Mouse (Mus musculus): ENCODE results near the gene Chsy1. TPM values are rescaled to one million over a fixed set of nuclear protein-coding genes. Genes with fewer than 3 reads are reported as not detected.

Gene Chsy1
- polyA plus RNA-seq, 1 experiment from 2014 or later: 34.4 TPM

- no peak overlapping the region for H3K27ac ChIP-seq (replicated peaks; ENCODE audit: low read depth, low read length)
- peaks cover 8% of the 10 kb centered on the region; the same call in 1 of the 2 replicates for H3K4me1 ChIP-seq (ENCODE audit: control insufficient read depth, insufficient read depth, low read length)
- H3K9me3 ChIP-seq (ENCODE audit: control insufficient read depth, low read length): no peaks in the 10 kb centered on the region
- 85% methylated on average over 7 of the region's 7 CpGs for WGBS
- no peak for DNase-seq (ENCODE audit: low spot score)
- no peak overlapping the region for H3K4me3 ChIP-seq (ENCODE audit: low read depth, low read length)
- no peaks in the 10 kb centered on the region for H3K27me3 ChIP-seq (replicated peaks; ENCODE audit: control insufficient read depth, insufficient read depth, low read length)
- H3K9ac ChIP-seq (ENCODE audit: low read depth, low read length): no peak overlapping the region
- H3K36me3 ChIP-seq (ENCODE audit: control insufficient read depth, insufficient read depth, low read length): peaks cover 82% of the 10 kb centered on the region
- no peak overlapping the region for H3K4me2 ChIP-seq (ENCODE audit: low read depth, low read length)
- no peak for ATAC-seq (ENCODE audit: low read depth)
Measured at GRCm38 (mm10) chr7:66084546-66084945, 24.8 kb upstream of the Chsy1 start.

- no peak for DNase-seq (ENCODE audit: low spot score)
- ATAC-seq (ENCODE audit: low read depth): no peak
- 84% methylated on average over 4 of the region's 4 CpGs for WGBS
Measured at GRCm38 (mm10) chr7:66087652-66088051, 21.7 kb upstream of the Chsy1 start.

GRCm38 (mm10) chr7:66088077-66088476 lies 21.2 kb upstream of the Chsy1 start:
- no peak for DNase-seq (ENCODE audit: low spot score)
- peaks cover 85% of the 10 kb centered on the region for H3K36me3 ChIP-seq (ENCODE audit: control insufficient read depth, insufficient read depth, low read length)

More at GRCm38 (mm10) chr7:66087652-66088051, 21.7 kb upstream of the Chsy1 start:
- H3K4me1 ChIP-seq (ENCODE audit: control insufficient read depth, insufficient read depth, low read length): no peaks in the 10 kb centered on the region
- H3K27ac ChIP-seq (replicated peaks; ENCODE audit: low read depth, low read length): no peak overlapping the region
- H3K4me3 ChIP-seq (ENCODE audit: low read depth, low read length): no peak overlapping the region
- peaks cover 89% of the 10 kb centered on the region for H3K36me3 ChIP-seq (ENCODE audit: control insufficient read depth, insufficient read depth, low read length)
- H3K27me3 ChIP-seq (replicated peaks; ENCODE audit: control insufficient read depth, insufficient read depth, low read length): no peaks in the 10 kb centered on the region
- H3K4me2 ChIP-seq (ENCODE audit: low read depth, low read length): no peak overlapping the region
- H3K9me3 ChIP-seq (ENCODE audit: control insufficient read depth, low read length): no peaks in the 10 kb centered on the region
- no peak overlapping the region for H3K9ac ChIP-seq (ENCODE audit: low read depth, low read length)

GRCm38 (mm10) chr7:66090676-66091190 lies 18.6 kb upstream of the Chsy1 start:
- peaks cover 59% of the 10 kb centered on the region for H3K36me3 ChIP-seq (ENCODE audit: control insufficient read depth, insufficient read depth, low read length)

More at GRCm38 (mm10) chr7:66088077-66088476, 21.2 kb upstream of the Chsy1 start:
- Histone ChIP-seq H3K9ac (ENCODE audit: low read depth, low read length) (no peak overlapping the region), H3K27me3 (replicated peaks; ENCODE audit: control insufficient read depth, insufficient read depth, low read length) (no peaks in the 10 kb centered on the region), H3K4me3 (ENCODE audit: low read depth, low read length) (no peak overlapping the region), H3K4me1 (ENCODE audit: control insufficient read depth, insufficient read depth, low read length) (no peaks in the 10 kb centered on the region), H3K9me3 (ENCODE audit: control insufficient read depth, low read length) (no peaks in the 10 kb centered on the region), H3K4me2 (ENCODE audit: low read depth, low read length) (no peak overlapping the region), H3K27ac (replicated peaks; ENCODE audit: low read depth, low read length) (no peak overlapping the region)
- WGBS: 100% methylated on average over 2 of the region's 2 CpGs
- ATAC-seq (ENCODE audit: low read depth): no peak

GRCm38 (mm10) chr7:66091553-66091952 lies 17.8 kb upstream of the Chsy1 start:
- Histone ChIP-seq H3K27me3 (replicated peaks; ENCODE audit: control insufficient read depth, insufficient read depth, low read length) (no peaks in the 10 kb centered on the region), H3K4me1 (ENCODE audit: control insufficient read depth, insufficient read depth, low read length) (no peaks in the 10 kb centered on the region), H3K27ac (replicated peaks; ENCODE audit: low read depth, low read length) (no peak overlapping the region), H3K9me3 (ENCODE audit: control insufficient read depth, low read length) (no peaks in the 10 kb centered on the region), H3K9ac (ENCODE audit: low read depth, low read length) (no peak overlapping the region), H3K4me2 (ENCODE audit: low read depth, low read length) (no peak overlapping the region), H3K36me3 (ENCODE audit: control insufficient read depth, insufficient read depth, low read length) (peaks cover 51% of the 10 kb centered on the region), H3K4me3 (ENCODE audit: low read depth, low read length) (no peak overlapping the region)
- DNase-seq (ENCODE audit: low spot score) (no peak), ATAC-seq (ENCODE audit: low read depth) (no peak)
- WGBS: 86% methylated on average over 7 of the region's 7 CpGs

More at GRCm38 (mm10) chr7:66090676-66091190, 18.6 kb upstream of the Chsy1 start:
- no peaks in the 10 kb centered on the region for H3K27me3 ChIP-seq (replicated peaks; ENCODE audit: control insufficient read depth, insufficient read depth, low read length)
- no peak overlapping the region for H3K4me3 ChIP-seq (ENCODE audit: low read depth, low read length)
- H3K4me2 ChIP-seq (ENCODE audit: low read depth, low read length): no peak overlapping the region
- WGBS: 78% methylated on average over 11 of the region's 11 CpGs
- DNase-seq (ENCODE audit: low spot score) (no peak), ATAC-seq (ENCODE audit: low read depth) (no peak)
- H3K27ac ChIP-seq (replicated peaks; ENCODE audit: low read depth, low read length): no peak overlapping the region
- no peaks in the 10 kb centered on the region for H3K4me1 ChIP-seq (ENCODE audit: control insufficient read depth, insufficient read depth, low read length)
- H3K9ac ChIP-seq (ENCODE audit: low read depth, low read length): no peak overlapping the region
- H3K9me3 ChIP-seq (ENCODE audit: control insufficient read depth, low read length): no peaks in the 10 kb centered on the region

GRCm38 (mm10) chr7:66092656-66093055 lies 16.7 kb upstream of the Chsy1 start:
- Histone ChIP-seq H3K4me2 (ENCODE audit: low read depth, low read length) (no peak overlapping the region), H3K9me3 (ENCODE audit: control insufficient read depth, low read length) (no peaks in the 10 kb centered on the region), H3K36me3 (ENCODE audit: control insufficient read depth, insufficient read depth, low read length) (peaks cover 40% of the 10 kb centered on the region), H3K4me3 (ENCODE audit: low read depth, low read length) (no peak overlapping the region), H3K27me3 (replicated peaks; ENCODE audit: control insufficient read depth, insufficient read depth, low read length) (no peaks in the 10 kb centered on the region), H3K4me1 (ENCODE audit: control insufficient read depth, insufficient read depth, low read length) (no peaks in the 10 kb centered on the region), H3K27ac (replicated peaks; ENCODE audit: low read depth, low read length) (no peak overlapping the region), H3K9ac (ENCODE audit: low read depth, low read length) (no peak overlapping the region)
- no peak for ATAC-seq (ENCODE audit: low read depth)
- no peak for DNase-seq (ENCODE audit: low spot score)
- 92% methylated on average over 8 of the region's 8 CpGs for WGBS

- Histone ChIP-seq H3K36me3 (ENCODE audit: control insufficient read depth, insufficient read depth, low read length) (peaks cover 25% of the 10 kb centered on the region), H3K4me2 (ENCODE audit: low read depth, low read length) (no peak overlapping the region), H3K27me3 (replicated peaks; ENCODE audit: control insufficient read depth, insufficient read depth, low read length) (no peaks in the 10 kb centered on the region), H3K27ac (replicated peaks; ENCODE audit: low read depth, low read length) (no peak overlapping the region), H3K9me3 (ENCODE audit: control insufficient read depth, low read length) (no peaks in the 10 kb centered on the region), H3K4me3 (ENCODE audit: low read depth, low read length) (no peak overlapping the region), H3K9ac (ENCODE audit: low read depth, low read length) (no peak overlapping the region), H3K4me1 (ENCODE audit: control insufficient read depth, insufficient read depth, low read length) (no peaks in the 10 kb centered on the region)
- no peak for ATAC-seq (ENCODE audit: low read depth)
- no peak for DNase-seq (ENCODE audit: low spot score)
- 84% methylated on average over 5 of the region's 5 CpGs for WGBS
Measured at GRCm38 (mm10) chr7:66094141-66094540, 15.2 kb upstream of the Chsy1 start.

- ATAC-seq (ENCODE audit: low read depth) (no peak), DNase-seq (ENCODE audit: low spot score) (no peak)
- Histone ChIP-seq H3K4me2 (ENCODE audit: low read depth, low read length) (no peak overlapping the region), H3K4me1 (ENCODE audit: control insufficient read depth, insufficient read depth, low read length) (peaks cover 3% of the 10 kb centered on the region; the same call in 1 of the 2 replicates), H3K27me3 (replicated peaks; ENCODE audit: control insufficient read depth, insufficient read depth, low read length) (no peaks in the 10 kb centered on the region), H3K27ac (replicated peaks; ENCODE audit: low read depth, low read length) (no peak overlapping the region), H3K36me3 (ENCODE audit: control insufficient read depth, insufficient read depth, low read length) (no peaks in the 10 kb centered on the region), H3K9ac (ENCODE audit: low read depth, low read length) (no peak overlapping the region), H3K9me3 (ENCODE audit: control insufficient read depth, low read length) (no peaks in the 10 kb centered on the region), H3K4me3 (ENCODE audit: low read depth, low read length) (no peak overlapping the region)
- WGBS: 75% methylated on average over 7 of the region's 7 CpGs
Measured at GRCm38 (mm10) chr7:66098803-66099202, 10.5 kb upstream of the Chsy1 start.

- Histone ChIP-seq H3K27me3 (replicated peaks; ENCODE audit: control insufficient read depth, insufficient read depth, low read length) (no peaks in the 10 kb centered on the region), H3K4me1 (ENCODE audit: control insufficient read depth, insufficient read depth, low read length) (peaks cover 3% of the 10 kb centered on the region; the same call in 1 of the 2 replicates), H3K9ac (ENCODE audit: low read depth, low read length) (no peak overlapping the region), H3K4me2 (ENCODE audit: low read depth, low read length) (no peak overlapping the region), H3K4me3 (ENCODE audit: low read depth, low read length) (no peak overlapping the region), H3K9me3 (ENCODE audit: control insufficient read depth, low read length) (no peaks in the 10 kb centered on the region), H3K27ac (replicated peaks; ENCODE audit: low read depth, low read length) (no peak overlapping the region), H3K36me3 (ENCODE audit: control insufficient read depth, insufficient read depth, low read length) (no peaks in the 10 kb centered on the region)
- no peak for ATAC-seq (ENCODE audit: low read depth)
- DNase-seq (ENCODE audit: low spot score): peak; percentile 43
- WGBS: 6% methylated on average over 4 of the region's 4 CpGs
Measured at GRCm38 (mm10) chr7:66101866-66102265, 7.4 kb upstream of the Chsy1 start.
